Mouse (Mus musculus) forebrain, embryonic 13.5 days (tissue): ENCODE results near the gene Tnik. TPM values are rescaled to one million over a fixed set of nuclear protein-coding genes. Genes with fewer than 3 reads are reported as not detected.

Experiments
- ATAC-seq: fragments of 200-750 bp; cut with Nextera tagmentation; 2 replicates; pipeline ENCODE4 v1.8.0; 2017
- H3K27ac ChIP-seq: fragments of 300-500 bp; sonication (generic); 2 replicates; pipeline ENCODE4 v1.5.1; 2015; ENCODE audit warnings: inconsistent platforms, mild to moderate bottlenecking, moderate library complexity
- H3K27me3 ChIP-seq: fragments of 300-500 bp; sonication (generic); 2 replicates; pipeline ENCODE4 v1.6.1; 2015; ENCODE audit warnings: mild to moderate bottlenecking, inconsistent platforms
- H3K36me3 ChIP-seq: fragments of 300-500 bp; sonication (generic); 2 replicates; pipeline ENCODE4 v1.6.1; 2015; ENCODE audit warnings: mild to moderate bottlenecking, inconsistent platforms; ENCODE audit not compliant: poor library complexity, severe bottlenecking
- H3K4me1 ChIP-seq: fragments of 300-500 bp; sonication (generic); 2 replicates; pipeline ENCODE4 v1.6.1; 2015; ENCODE audit warnings: inconsistent platforms
- H3K4me2 ChIP-seq: fragments of 300-500 bp; sonication (generic); 2 replicates; pipeline ENCODE4 v1.6.1; 2015; ENCODE audit warnings: inconsistent platforms, mild to moderate bottlenecking, moderate library complexity
- H3K4me3 ChIP-seq: fragments of 300-500 bp; sonication (generic); 2 replicates; pipeline ENCODE4 v1.5.1; 2015; ENCODE audit warnings: mild to moderate bottlenecking, inconsistent platforms
- H3K9ac ChIP-seq: fragments of 300-500 bp; sonication (generic); 2 replicates; pipeline ENCODE4 v1.6.1; 2015; ENCODE audit warnings: mild to moderate bottlenecking, inconsistent platforms
- H3K9me3 ChIP-seq: fragments of 300-500 bp; sonication (generic); replicated peaks from 2 replicates; pipeline ENCODE4 v1.6.1; 2016; ENCODE audit warnings: inconsistent platforms
- WGBS: fragments of 180-500 bp; shearing (Covaris S2); methylation state at CpG from one replicate; pipeline ENCODE4 v1.1.7; 2015; 5-methylcytosine and 5-hydroxymethylcytosine counted together
- polyA plus RNA-seq: library from polyadenylated mRNA; unstranded; fragments of >200 nt; fragmentation: Nextera tagmentation; extraction: Ambion mirVana; gene quantifications from 2 replicates; pipeline ENCODE4 v1.2.1, GENCODE M21; 2015

Gene Tnik
- polyA plus RNA-seq, 1 experiment from 2014 or later = 54.9 TPM

DNA sequence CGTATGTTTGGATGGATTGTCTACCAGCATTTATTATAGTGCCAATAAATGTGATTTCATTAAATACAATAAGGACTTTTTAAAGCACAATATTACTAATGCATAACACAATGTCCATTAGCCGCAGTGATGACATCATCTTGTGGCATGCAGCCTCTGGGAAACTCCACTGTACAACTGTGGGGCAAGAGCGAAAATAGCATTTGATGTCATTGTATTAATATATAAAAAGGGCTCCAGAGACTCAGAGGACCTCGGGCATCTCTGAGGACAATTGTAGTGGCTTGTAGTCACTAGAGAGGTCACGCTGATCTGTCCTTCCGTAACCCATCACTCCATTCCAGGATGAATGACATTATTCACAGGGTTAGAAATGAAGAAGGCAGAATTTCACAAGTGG, 157.2 kb downstream of the Tnik start:
- Histone ChIP-seq H3K27ac (no peak overlapping the region), H3K9me3 (no peaks in the 10 kb centered on the region), H3K36me3 (no peaks in the 10 kb centered on the region), H3K4me3 (no peak overlapping the region), H3K27me3 (no peaks in the 10 kb centered on the region), H3K9ac (no peak overlapping the region), H3K4me1 (peaks cover 23% of the 10 kb centered on the region), H3K4me2 (no peak overlapping the region)
- 73% methylated on average over 6 of the region's 6 CpGs for WGBS
- ATAC-seq = no peak

DNA sequence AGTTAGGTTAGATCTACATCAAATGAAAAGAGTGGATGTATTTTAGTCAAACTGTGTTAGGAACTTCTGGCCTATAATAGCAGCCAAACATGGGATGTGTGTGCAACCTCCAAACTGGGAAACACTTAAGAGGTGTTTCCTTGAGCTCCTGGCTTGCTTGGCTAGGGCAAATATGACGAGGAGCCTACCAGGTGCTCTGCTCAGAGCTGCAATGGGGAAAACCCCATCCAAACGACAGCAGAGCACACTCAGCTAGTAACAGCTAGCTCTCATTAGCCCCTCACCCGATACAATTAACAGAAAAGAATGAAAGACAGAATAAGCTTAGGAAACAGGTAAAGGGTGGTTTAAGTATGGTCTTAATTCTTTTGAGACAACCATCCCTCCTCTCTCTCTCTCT, 157.7 kb downstream of the Tnik start:
- 55% methylated on average over 3 of the region's 3 CpGs for WGBS
- Histone ChIP-seq H3K4me3 (no peak overlapping the region), H3K27me3 (no peaks in the 10 kb centered on the region), H3K9ac (no peak overlapping the region), H3K9me3 (no peaks in the 10 kb centered on the region), H3K36me3 (no peaks in the 10 kb centered on the region), H3K4me1 (peaks cover 18% of the 10 kb centered on the region), H3K4me2 (no peak overlapping the region), H3K27ac (no peak overlapping the region)
- no peak for ATAC-seq

DNA sequence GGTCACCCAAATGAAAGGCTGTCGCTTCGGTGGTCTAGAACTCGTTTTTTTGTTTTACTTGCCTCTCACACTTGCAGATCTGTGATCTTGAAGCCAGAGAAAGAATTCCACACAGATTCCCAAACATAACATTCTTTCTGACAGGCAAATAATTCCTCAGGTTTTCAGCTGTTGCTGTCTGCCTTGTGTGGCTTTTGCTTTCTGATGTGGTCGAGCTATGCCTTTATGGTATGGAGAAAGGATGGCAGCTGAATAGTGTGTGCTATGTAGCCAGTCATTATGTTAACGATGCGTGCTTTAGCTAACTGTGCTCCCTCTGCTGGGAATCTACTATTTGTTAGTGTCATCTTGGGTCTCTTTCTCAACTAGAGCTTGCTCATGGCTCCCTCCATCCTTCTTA, 158.8 kb downstream of the Tnik start:
- no peak overlapping the region for H3K9ac ChIP-seq
- H3K27me3 ChIP-seq = no peaks in the 10 kb centered on the region
- H3K4me2 ChIP-seq = no peak overlapping the region
- no peaks in the 10 kb centered on the region for H3K9me3 ChIP-seq
- peaks cover 10% of the 10 kb centered on the region for H3K4me1 ChIP-seq
- H3K27ac ChIP-seq = no peak overlapping the region
- no peak for ATAC-seq
- H3K4me3 ChIP-seq = no peak overlapping the region
- H3K36me3 ChIP-seq = no peaks in the 10 kb centered on the region
- 64% methylated on average over 6 of the region's 6 CpGs for WGBS

DNA sequence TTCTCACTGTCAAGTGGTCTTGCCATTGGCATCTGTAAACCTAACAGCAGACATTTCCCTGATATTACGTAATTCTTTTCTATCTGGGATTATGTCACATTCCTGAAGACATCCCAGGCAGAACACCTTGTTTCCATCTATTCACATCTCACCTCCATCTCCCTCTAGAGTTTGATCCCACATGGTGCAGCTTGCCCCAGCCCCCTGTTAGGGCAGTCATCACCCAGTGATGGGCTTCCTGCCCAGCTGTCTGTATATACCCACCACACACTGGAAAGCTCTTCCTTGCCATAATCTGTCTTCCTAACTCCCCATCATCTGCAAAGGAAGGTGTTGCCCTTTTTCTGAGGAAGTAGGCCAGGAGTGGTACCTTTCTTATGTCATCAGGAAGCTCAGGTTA, 159.2 kb downstream of the Tnik start:
- no peak for ATAC-seq
- no peak overlapping the region for H3K9ac ChIP-seq
- 100% methylated on average over 1 of the region's 1 CpGs for WGBS

DNA sequence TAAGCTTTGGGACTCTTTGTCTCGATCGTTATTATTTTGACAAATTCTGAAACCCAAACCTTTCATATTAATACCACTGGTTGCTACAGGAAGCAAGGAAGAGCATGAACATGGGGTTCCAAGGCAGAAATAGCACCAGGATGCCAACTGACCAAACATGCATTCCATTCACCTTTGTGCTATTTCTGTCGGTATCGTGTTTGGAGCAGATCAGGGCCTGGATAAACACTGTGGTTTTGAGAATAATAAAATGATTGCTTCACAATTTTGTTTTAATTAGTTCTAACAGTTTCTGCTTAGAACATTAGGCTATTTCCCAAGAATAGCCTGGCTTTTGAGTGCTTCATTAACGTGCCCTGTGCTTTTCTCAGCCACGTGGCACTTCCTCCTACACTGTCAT, 162.9 kb downstream of the Tnik start:
- H3K4me3 ChIP-seq = no peak overlapping the region
- no peaks in the 10 kb centered on the region for H3K9me3 ChIP-seq
- no peak overlapping the region for H3K9ac ChIP-seq
- H3K27ac ChIP-seq = no peak overlapping the region
- H3K4me2 ChIP-seq = no peak overlapping the region
- 84% methylated on average over 6 of the region's 6 CpGs for WGBS
- no peaks in the 10 kb centered on the region for H3K27me3 ChIP-seq
- no peaks in the 10 kb centered on the region for H3K36me3 ChIP-seq
- H3K4me1 ChIP-seq = peaks cover 4% of the 10 kb centered on the region; the same call in 1 of the 2 replicates
- no peak for ATAC-seq

More for the DNA sequence above, 159.2 kb downstream of the Tnik start:
- H3K4me1 ChIP-seq = peaks cover 10% of the 10 kb centered on the region
- H3K27me3 ChIP-seq = no peaks in the 10 kb centered on the region
- no peak overlapping the region for H3K4me2 ChIP-seq
- no peak overlapping the region for H3K4me3 ChIP-seq
- H3K27ac ChIP-seq = no peak overlapping the region
- H3K36me3 ChIP-seq = no peaks in the 10 kb centered on the region
- no peaks in the 10 kb centered on the region for H3K9me3 ChIP-seq

DNA sequence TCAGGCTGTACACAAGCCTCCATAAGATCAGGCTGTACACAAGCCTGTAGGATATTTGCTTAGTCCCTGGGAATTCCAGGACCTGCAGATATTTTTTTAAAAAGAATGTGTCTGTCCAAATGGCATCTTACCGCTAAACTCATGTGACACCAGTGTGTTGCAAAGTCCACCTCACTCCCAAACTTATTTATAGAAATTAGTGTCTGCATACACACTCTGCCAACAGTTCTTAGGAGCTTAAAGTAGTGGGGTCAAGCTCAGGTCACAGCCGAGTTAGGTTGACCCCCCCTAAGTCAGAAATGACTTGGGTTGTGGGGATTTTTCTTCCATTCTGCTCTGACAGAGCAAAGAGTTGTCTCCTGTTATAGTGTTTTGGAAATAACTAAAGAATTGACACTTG, 168.4 kb downstream of the Tnik start:
- 91% methylated on average over 2 of the region's 2 CpGs for WGBS
- no peak overlapping the region for H3K9ac ChIP-seq
- no peaks in the 10 kb centered on the region for H3K4me1 ChIP-seq

DNA sequence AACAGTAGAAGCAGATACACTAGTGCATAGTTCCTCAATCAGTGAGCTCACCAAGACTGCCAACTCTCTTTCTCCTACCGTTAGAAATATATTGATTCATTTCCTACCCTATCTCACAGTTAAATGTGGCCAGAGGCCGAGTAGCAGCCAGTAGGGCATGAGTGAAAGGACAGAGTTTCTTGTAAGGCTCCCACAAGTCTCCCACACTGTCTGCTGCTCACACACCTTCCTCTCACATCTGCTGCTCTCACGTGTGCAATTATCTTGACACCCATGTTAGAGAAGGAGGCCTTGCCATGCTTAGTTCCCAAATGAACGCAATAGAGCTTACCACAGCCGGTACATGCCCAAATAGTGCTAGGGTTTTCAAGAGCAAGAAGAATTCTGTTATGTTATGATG, 169.3 kb downstream of the Tnik start:
- H3K27ac ChIP-seq = no peak overlapping the region
- no peaks in the 10 kb centered on the region for H3K27me3 ChIP-seq
- H3K9ac ChIP-seq = no peak overlapping the region
- 0 out of 2 replicates have a peak, but pooled peaks cover 5% of the 10 kb centered on the region for H3K4me1 ChIP-seq
- no peak overlapping the region for H3K4me2 ChIP-seq
- ATAC-seq = no peak
- H3K36me3 ChIP-seq = no peaks in the 10 kb centered on the region
- H3K9me3 ChIP-seq = no peaks in the 10 kb centered on the region
- WGBS = 88% methylated on average over 5 of the region's 5 CpGs
- H3K4me3 ChIP-seq = no peak overlapping the region

More for the DNA sequence above, 168.4 kb downstream of the Tnik start:
- H3K4me3 ChIP-seq = no peak overlapping the region
- H3K27ac ChIP-seq = no peak overlapping the region
- no peaks in the 10 kb centered on the region for H3K27me3 ChIP-seq
- no peak overlapping the region for H3K4me2 ChIP-seq
- H3K9me3 ChIP-seq = no peaks in the 10 kb centered on the region
- no peaks in the 10 kb centered on the region for H3K36me3 ChIP-seq
- no peak for ATAC-seq

DNA sequence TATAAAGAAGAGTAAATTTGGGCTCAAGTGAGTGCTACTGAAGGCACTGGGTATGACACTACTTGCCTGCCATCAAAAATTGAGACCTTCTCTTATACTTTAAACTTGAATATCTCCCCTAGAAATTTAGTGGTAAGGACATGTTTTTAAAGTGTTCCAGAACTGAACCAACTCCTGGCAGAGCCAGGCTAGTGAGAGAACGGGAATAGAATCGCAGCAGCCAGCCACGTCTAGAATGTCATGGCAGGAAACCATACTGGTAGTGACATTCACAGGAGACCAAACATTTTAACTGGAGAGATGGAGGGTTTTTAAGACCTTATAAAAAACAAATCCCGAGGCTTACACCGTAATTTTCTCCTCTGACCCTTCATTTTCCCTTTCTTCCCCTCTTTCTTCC, 172.5 kb downstream of the Tnik start:
- ATAC-seq = no peak

DNA sequence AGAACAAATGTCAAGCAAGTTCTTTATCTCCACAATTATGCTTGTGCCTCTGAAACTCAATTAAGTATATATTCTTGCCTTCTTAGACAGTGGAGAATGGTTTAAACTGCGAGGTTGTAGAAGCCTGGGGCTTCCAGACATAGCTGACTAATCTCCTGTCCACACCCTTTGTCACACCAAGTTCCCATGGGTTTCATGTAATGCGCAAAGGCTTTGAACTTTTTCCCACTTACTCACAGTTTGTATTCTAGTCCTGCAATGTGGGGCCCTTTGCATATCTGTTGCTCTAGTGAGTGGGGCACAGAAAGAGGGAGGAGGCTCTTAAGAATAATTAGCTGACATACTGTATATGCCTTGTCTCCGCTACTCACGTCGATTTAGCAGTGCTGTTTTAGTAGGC, 174.4 kb downstream of the Tnik start:
- H3K4me3 ChIP-seq = no peak overlapping the region
- H3K4me2 ChIP-seq = no peak overlapping the region
- H3K27me3 ChIP-seq = no peaks in the 10 kb centered on the region
- 78% methylated on average over 5 of the region's 5 CpGs for WGBS
- no peaks in the 10 kb centered on the region for H3K36me3 ChIP-seq
- H3K9me3 ChIP-seq = no peaks in the 10 kb centered on the region
- ATAC-seq = no peak
- H3K27ac ChIP-seq = no peak overlapping the region
- H3K9ac ChIP-seq = no peak overlapping the region
- H3K4me1 ChIP-seq = 0 out of 2 replicates have a peak, but pooled peaks cover 14% of the 10 kb centered on the region

More for the DNA sequence above, 172.5 kb downstream of the Tnik start:
- WGBS = 91% methylated on average over 5 of the region's 5 CpGs
- 0 out of 2 replicates have a peak, but pooled peaks cover 5% of the 10 kb centered on the region for H3K4me1 ChIP-seq
- H3K27ac ChIP-seq = no peak overlapping the region
- no peaks in the 10 kb centered on the region for H3K27me3 ChIP-seq
- H3K9me3 ChIP-seq = no peaks in the 10 kb centered on the region
- no peak overlapping the region for H3K9ac ChIP-seq
- no peaks in the 10 kb centered on the region for H3K36me3 ChIP-seq
- H3K4me3 ChIP-seq = no peak overlapping the region
- H3K4me2 ChIP-seq = no peak overlapping the region

DNA sequence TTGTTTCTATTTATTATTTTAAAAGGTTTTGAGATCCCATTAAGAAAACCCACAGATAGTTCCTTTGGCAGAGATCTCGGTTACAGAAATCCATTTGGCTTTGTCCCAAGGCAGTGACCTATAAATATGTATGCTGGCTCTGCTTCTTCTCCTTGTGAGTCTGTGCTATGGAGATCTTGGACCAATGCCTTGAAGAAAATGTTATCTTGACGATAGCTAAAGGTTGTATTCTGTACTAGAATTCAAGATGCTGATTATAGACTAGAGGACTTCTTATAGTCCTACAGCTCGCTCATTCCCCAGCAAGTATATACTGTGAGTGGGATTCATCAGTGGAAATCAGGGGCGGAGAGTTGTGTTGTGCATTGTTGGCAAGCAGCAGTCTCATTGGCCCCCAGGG, 178.5 kb downstream of the Tnik start:
- WGBS = 80% methylated on average over 4 of the region's 4 CpGs
- H3K9ac ChIP-seq = no peak overlapping the region
- H3K36me3 ChIP-seq = no peaks in the 10 kb centered on the region
- H3K4me1 ChIP-seq = 0 out of 2 replicates have a peak, but pooled peaks cover 14% of the 10 kb centered on the region
- H3K27ac ChIP-seq = no peak overlapping the region
- no peaks in the 10 kb centered on the region for H3K9me3 ChIP-seq
- no peaks in the 10 kb centered on the region for H3K27me3 ChIP-seq
- H3K4me2 ChIP-seq = no peak overlapping the region
- ATAC-seq = no peak; the same call in 1 of the 2 replicates
- no peak overlapping the region for H3K4me3 ChIP-seq

DNA sequence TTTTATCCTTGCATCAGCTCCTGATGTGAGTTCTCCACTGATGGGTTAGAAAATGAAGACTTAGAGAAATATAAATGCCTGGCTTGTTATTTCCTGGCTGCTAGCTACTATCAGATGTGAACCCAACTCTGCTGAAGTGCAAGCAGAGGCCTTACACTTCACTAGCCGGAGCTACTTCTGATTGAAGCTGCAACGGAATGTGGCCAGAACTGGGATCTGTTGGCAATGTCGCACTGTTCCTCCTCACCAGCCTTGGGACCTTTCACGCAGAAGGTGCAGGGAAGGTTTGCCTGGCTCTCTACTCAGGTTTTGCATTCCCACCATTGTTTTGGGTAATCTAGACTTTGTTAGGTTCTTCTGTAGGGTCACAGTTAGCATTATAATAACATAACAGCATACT, 179.1 kb downstream of the Tnik start:
- H3K4me3 ChIP-seq = no peak overlapping the region
- WGBS = 92% methylated on average over 4 of the region's 4 CpGs
- no peak overlapping the region for H3K4me2 ChIP-seq
- H3K36me3 ChIP-seq = no peaks in the 10 kb centered on the region
- no peak overlapping the region for H3K9ac ChIP-seq
- H3K27ac ChIP-seq = no peak overlapping the region
- H3K27me3 ChIP-seq = no peaks in the 10 kb centered on the region
- no peaks in the 10 kb centered on the region for H3K9me3 ChIP-seq
- H3K4me1 ChIP-seq = 0 out of 2 replicates have a peak, but pooled peaks cover 10% of the 10 kb centered on the region
- ATAC-seq = no peak

DNA sequence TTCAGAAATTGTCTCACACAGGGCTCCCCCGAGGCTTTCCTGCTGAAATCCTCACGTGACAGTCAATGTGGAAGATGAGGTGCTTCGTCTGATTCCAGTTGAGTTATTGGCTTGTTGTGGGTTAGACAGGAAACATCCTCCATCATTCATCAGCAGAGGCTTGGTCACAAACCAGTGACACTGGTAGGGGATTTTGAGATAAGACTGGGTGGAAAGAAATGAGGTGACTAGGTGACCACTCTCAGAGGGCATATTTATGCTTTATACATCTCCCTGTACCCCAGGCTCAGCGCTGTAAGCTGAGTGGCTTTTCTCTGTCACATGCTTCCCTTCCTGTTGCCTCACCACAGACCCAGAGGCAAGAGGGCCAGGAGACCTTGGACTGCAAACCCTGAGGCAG, 184.9 kb downstream of the Tnik start:
- Histone ChIP-seq H3K9ac (no peak overlapping the region), H3K36me3 (no peaks in the 10 kb centered on the region), H3K4me2 (no peak overlapping the region), H3K27ac (no peak overlapping the region), H3K4me3 (no peak overlapping the region), H3K4me1 (no peaks in the 10 kb centered on the region), H3K27me3 (no peaks in the 10 kb centered on the region), H3K9me3 (no peaks in the 10 kb centered on the region)
- WGBS = 95% methylated on average over 4 of the region's 4 CpGs
- ATAC-seq = no peak

DNA sequence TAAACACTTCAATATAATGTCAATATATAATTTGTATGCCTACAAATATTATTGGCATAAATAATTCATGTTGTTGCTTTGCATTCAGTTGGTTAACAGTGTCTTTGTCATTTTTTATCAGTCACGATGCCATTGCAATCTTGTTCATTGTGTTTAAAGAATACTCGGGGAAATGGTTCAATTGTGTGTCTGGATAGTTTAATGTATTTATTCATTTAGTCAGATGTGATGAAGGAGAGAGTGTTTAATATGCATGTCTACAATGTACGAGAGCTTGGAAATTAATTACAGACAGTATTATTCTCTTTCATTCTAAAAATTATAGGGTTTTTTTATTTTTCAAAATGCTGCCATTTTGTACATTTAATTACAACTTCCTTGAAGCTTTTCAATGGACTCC, 190.4 kb downstream of the Tnik start:
- peak; percentile 74 for ATAC-seq
- Histone ChIP-seq H3K36me3 (no peaks in the 10 kb centered on the region), H3K4me3 (no peak overlapping the region), H3K9ac (no peak overlapping the region), H3K4me2 (no peak overlapping the region), H3K27ac (no peak overlapping the region), H3K4me1 (no peaks in the 10 kb centered on the region), H3K9me3 (no peaks in the 10 kb centered on the region), H3K27me3 (no peaks in the 10 kb centered on the region)
- 78% methylated on average over 3 of the region's 3 CpGs for WGBS
